Mouse (Mus musculus) hindbrain, postnatal 0 days (tissue): Measurements from ENCODE around the gene Btrc. TPM values are rescaled to one million over a fixed set of nuclear protein-coding genes. Genes with fewer than 3 reads are reported as not detected.

Experiments used
- ATAC-seq: fragments of 200-750 bp; cut with Nextera tagmentation; 2 replicates; pipeline ENCODE4 v1.8.0; 2017; ENCODE audit warnings: mild to moderate bottlenecking, moderate TSS enrichment, moderate library complexity
- DNase-seq: peaks from one replicate; pipeline ENCODE4 v3.0.0-alpha.2; 2015; ENCODE audit warnings: low spot score
- H3K27ac ChIP-seq: fragments of 300-500 bp; sonication (generic); 2 replicates; pipeline ENCODE4 v1.5.1; 2014; ENCODE audit warnings: mild to moderate bottlenecking
- H3K27me3 ChIP-seq: fragments of 300-500 bp; sonication (generic); 2 replicates; pipeline ENCODE4 v1.6.1; 2014; ENCODE audit warnings: low read length, mixed read lengths; ENCODE audit not compliant: insufficient read depth
- H3K36me3 ChIP-seq: fragments of 300-500 bp; sonication (generic); 2 replicates; pipeline ENCODE4 v1.6.1; 2014; ENCODE audit warnings: low read length, mixed read lengths; ENCODE audit not compliant: insufficient read depth
- H3K4me1 ChIP-seq: fragments of 300-500 bp; sonication (generic); 2 replicates; pipeline ENCODE4 v1.6.1; 2014; ENCODE audit warnings: antibody characterized with exemption, low read length, mixed read lengths; ENCODE audit not compliant: insufficient read depth
- H3K4me2 ChIP-seq: fragments of 300-500 bp; sonication (generic); 2 replicates; pipeline ENCODE4 v1.6.1; 2014; ENCODE audit warnings: low read depth, mild to moderate bottlenecking, low read length, moderate library complexity, mixed read lengths
- H3K4me3 ChIP-seq: fragments of 300-500 bp; sonication (generic); 2 replicates; pipeline ENCODE4 v1.5.1; 2014; ENCODE audit warnings: low read length
- H3K9ac ChIP-seq: fragments of 300-500 bp; sonication (generic); replicated peaks from 2 replicates; pipeline ENCODE4 v1.6.1; 2014; ENCODE audit warnings: mild to moderate bottlenecking, low read length, moderate library complexity, mixed read lengths
- H3K9me3 ChIP-seq: fragments of 300-500 bp; sonication (generic); 2 replicates; pipeline ENCODE4 v1.6.1; 2016; ENCODE audit warnings: low read length, mixed read lengths
- CTCF ChIP-seq: IDR thresholded peaks from 2 replicates; pipeline ENCODE4 v1.5.1; 2016; ENCODE audit warnings: antibody characterized with exemption, control low read depth, low read depth
- WGBS: fragments of 180-500 bp; shearing (Covaris S2); extraction: QIAGEN DNeasy Blood & Tissue Kit; methylation state at CpG from one replicate; pipeline ENCODE4 v1.1.7; 2014; 5-methylcytosine and 5-hydroxymethylcytosine counted together
- polyA plus RNA-seq: library from polyadenylated mRNA; unstranded; fragments of >200 nt; fragmentation: Nextera tagmentation; extraction: Ambion mirVana; gene quantifications from 2 replicates; pipeline ENCODE4 v1.2.1, GENCODE M21; 2015
- total RNA-seq: library from RNA; depleted of rRNA; stranded (reverse); fragments of >200 nt; gene quantifications from 2 replicates; pipeline ENCODE4 v1.2.3, GENCODE M21; 2014

Gene Btrc
- total and polyA plus RNA-seq, 2 experiments from 2014 or later, result 47.9 to 55.3 TPM

DNA sequence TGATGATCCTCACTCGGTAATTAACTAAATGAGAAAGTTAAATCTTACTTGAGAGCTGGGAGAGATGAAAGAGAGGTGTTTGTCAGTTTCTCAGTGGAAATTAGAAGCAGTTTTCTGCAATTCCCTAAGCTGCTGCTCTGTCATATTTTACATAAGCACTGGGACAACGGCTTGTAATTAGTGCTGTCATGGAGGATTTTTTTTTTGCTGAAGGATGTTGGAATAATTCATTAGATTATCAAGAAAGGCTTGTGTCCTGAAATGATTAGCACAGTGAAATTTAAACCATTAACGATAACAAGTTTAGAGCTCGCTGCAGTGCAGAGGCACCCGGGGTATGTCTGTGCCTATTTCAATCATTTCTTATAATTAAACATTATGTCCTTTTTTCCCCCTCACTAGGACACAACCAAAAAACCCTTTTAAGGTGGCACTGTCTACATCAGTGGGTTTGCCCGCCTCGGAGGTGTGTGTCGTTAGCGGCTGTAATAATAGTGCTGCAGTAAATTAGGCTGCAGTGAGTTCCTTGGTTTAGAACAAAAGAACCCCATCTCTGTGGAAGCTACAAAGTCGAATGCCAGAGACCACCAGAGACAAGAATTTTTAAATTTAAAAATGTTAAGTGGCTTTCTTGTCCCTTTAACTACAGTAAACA lies 130.7 kb downstream of the Btrc start:
- DNase-seq (peak; percentile 26), ATAC-seq (no peak)
- H3K4me1 ChIP-seq, result no peaks in the 10 kb centered on the region
- no peak for TF ChIP-seq CTCF
- H3K4me2 ChIP-seq, result no peak overlapping the region
- no peaks in the 10 kb centered on the region for H3K36me3 ChIP-seq
- no peak overlapping the region for H3K4me3 ChIP-seq
- H3K9ac ChIP-seq, result no peak overlapping the region
- no peak overlapping the region for H3K27ac ChIP-seq
- no peaks in the 10 kb centered on the region for H3K27me3 ChIP-seq
- WGBS, result 60% methylated on average over 10 of the region's 10 CpGs
- no peaks in the 10 kb centered on the region for H3K9me3 ChIP-seq

DNA sequence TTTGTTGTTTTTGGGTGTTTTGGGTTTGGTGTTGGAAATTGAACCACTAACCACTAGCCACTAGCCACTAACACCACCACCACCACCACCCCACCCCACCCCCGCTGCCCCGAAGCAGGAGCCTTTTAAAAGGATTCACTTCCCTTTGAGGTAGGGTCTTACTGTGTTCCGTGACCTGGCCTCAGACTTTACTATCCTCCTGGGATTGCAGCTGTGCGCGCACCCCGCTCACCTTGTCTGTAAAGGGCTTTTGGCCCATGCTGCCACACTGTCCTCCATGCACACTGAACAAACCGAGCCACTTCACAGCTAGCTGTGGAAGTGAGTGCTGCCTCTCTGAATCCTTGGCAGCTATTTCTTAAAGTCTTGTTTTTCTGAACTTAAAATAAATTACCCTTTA lies 141.9 kb downstream of the Btrc start:
- DNase-seq (no peak), ATAC-seq (no peak)
- Histone ChIP-seq H3K36me3 (no peaks in the 10 kb centered on the region; the same call in 1 of the 2 replicates), H3K4me2 (no peak overlapping the region), H3K4me3 (no peak overlapping the region), H3K9me3 (no peaks in the 10 kb centered on the region), H3K27ac (no peak overlapping the region), H3K9ac (no peak overlapping the region), H3K27me3 (no peaks in the 10 kb centered on the region), H3K4me1 (no peaks in the 10 kb centered on the region)
- no peak for TF ChIP-seq CTCF
- 87% methylated on average over 7 of the region's 7 CpGs for WGBS

DNA sequence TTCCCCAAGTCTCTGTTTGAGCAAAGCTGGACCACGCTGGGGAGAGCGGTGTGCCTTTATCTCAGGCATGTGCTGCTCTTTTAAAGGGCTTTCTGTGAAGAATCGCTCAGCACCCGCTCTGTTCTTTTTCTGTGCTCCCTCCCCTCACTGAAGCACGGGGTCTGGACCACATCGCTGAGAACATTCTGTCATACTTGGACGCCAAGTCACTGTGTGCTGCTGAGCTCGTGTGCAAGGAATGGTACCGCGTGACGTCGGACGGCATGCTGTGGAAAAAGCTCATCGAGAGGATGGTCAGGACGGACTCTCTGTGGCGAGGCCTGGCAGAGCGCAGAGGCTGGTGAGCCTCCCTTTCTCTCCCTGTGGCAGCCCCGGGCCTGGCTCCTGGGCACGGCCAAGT lies 144.0 kb downstream of the Btrc start:
- no peak overlapping the region for H3K27ac ChIP-seq
- no peaks in the 10 kb centered on the region for H3K9me3 ChIP-seq
- 69% methylated on average over 19 of the region's 19 CpGs for WGBS
- H3K4me3 ChIP-seq, result no peak overlapping the region
- no peaks in the 10 kb centered on the region for H3K4me1 ChIP-seq
- H3K27me3 ChIP-seq, result no peaks in the 10 kb centered on the region
- no peak overlapping the region for H3K9ac ChIP-seq
- ATAC-seq (no peak), DNase-seq (peak; percentile 32)
- H3K4me2 ChIP-seq, result no peak overlapping the region
- H3K36me3 ChIP-seq, result no peaks in the 10 kb centered on the region; the same call in 1 of the 2 replicates
- TF ChIP-seq CTCF, result no peak

DNA sequence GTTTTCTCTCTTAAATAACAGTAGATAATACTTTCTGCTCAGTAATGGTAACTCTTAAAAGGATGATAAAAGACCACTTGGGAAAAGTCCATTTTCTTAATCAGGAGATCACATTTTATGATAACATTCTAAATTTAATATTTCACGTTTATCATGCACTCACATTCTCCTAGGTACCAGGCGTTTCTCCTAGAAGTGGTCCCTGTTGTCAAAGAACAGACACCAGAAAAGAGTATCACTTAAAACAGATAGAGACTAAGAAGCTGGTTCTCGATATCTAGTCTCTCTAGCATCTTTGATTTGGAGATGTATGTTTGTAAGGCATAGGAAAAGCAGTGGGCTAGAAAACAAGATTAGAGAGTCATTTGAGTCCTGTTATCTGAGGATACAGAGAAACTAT lies 147.1 kb downstream of the Btrc start:
- no peaks in the 10 kb centered on the region for H3K27me3 ChIP-seq
- peaks cover 20% of the 10 kb centered on the region for H3K36me3 ChIP-seq
- no peak overlapping the region for H3K4me3 ChIP-seq
- no peaks in the 10 kb centered on the region for H3K9me3 ChIP-seq
- 78% methylated on average over 3 of the region's 3 CpGs for whole genome bisulfite sequencing
- TF ChIP-seq CTCF, result no peak
- H3K4me1 ChIP-seq, result no peaks in the 10 kb centered on the region
- DNase-seq (no peak), ATAC-seq (no peak)
- no peak overlapping the region for H3K4me2 ChIP-seq
- no peak overlapping the region for H3K27ac ChIP-seq
- H3K9ac ChIP-seq, result no peak overlapping the region

DNA sequence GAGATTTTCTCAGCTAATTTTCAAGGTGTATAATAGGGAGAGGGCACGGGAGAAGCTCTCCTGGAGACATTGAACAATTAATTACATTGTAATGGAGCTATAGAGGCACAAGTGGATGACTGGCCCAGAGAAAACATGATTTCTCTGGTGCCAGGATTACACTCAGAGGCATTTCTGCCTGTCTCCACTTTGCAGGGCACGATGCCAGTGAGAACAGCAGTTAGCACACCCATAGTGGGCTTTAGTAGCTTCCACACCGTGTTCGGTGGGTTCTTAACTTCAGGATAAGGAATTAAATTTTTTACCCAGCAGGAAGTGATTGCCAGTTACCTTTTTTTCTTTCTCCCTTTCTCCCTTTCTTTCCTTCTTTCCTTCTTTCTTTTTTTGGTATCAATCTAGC lies 147.9 kb downstream of the Btrc start:
- Histone ChIP-seq H3K9me3 (no peaks in the 10 kb centered on the region), H3K4me3 (no peak overlapping the region), H3K4me1 (no peaks in the 10 kb centered on the region), H3K4me2 (no peak overlapping the region), H3K27ac (no peak overlapping the region), H3K27me3 (no peaks in the 10 kb centered on the region), H3K36me3 (peaks cover 25% of the 10 kb centered on the region), H3K9ac (no peak overlapping the region)
- ATAC-seq (no peak), DNase-seq (peak; percentile 58)
- no peak for TF ChIP-seq CTCF
- WGBS, result 37% methylated on average over 4 of the region's 4 CpGs

DNA sequence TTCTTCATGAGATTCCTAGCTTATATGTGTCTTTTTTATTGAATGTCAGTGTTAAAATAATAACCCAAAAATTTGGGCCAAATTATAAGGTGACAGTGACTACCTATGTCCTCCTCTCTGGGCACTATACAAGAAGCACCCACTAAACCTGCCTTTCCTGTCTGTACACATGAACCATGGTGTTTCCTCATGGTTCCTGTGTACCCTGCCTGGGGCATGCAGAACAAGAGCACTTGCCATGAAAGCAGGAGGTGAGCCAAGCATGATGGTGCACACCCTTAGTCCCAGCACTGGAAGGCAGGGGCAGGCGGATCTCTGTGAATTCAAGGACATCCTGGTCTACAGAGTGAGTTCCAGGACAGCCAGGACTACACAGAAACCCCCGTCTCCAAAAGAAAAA lies 151.8 kb downstream of the Btrc start:
- H3K36me3 ChIP-seq, result peaks cover 46% of the 10 kb centered on the region
- TF ChIP-seq CTCF, result no peak
- ATAC-seq, result no peak

DNA sequence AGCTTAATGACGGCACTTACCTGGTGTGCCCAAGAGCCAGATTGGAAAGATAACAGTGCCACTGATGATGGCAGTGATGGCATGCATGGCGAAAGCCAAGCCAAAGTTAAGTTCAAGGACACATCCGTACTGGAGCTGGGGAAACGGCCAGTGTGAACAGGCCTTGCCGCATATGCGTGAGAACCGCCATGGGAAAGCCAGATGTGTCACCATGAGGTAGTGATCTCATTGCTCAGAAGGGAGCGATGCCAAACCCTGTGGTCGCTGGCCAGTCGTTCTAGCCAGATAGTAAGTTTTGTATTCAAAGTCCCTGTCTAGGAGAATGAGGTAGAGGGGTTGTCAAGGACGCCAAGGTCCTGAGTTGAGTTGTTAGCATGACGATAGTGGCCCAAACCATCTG lies 152.7 kb downstream of the Btrc start:
- no peak for DNase-seq
- H3K4me2 ChIP-seq, result no peak overlapping the region
- H3K36me3 ChIP-seq, result peaks cover 55% of the 10 kb centered on the region
- no peak overlapping the region for H3K9ac ChIP-seq
- H3K27ac ChIP-seq, result no peak overlapping the region
- ATAC-seq, result no peak
- no peaks in the 10 kb centered on the region for H3K27me3 ChIP-seq
- 94% methylated on average over 12 of the region's 12 CpGs for WGBS
- H3K4me1 ChIP-seq, result no peaks in the 10 kb centered on the region
- H3K9me3 ChIP-seq, result no peaks in the 10 kb centered on the region
- no peak overlapping the region for H3K4me3 ChIP-seq
- no peak for TF ChIP-seq CTCF

More for the DNA sequence above, 151.8 kb downstream of the Btrc start:
- 85% methylated on average over 2 of the region's 2 CpGs for WGBS
- H3K27me3 ChIP-seq, result no peaks in the 10 kb centered on the region
- no peaks in the 10 kb centered on the region for H3K9me3 ChIP-seq
- no peak overlapping the region for H3K4me2 ChIP-seq
- no peak overlapping the region for H3K9ac ChIP-seq
- no peaks in the 10 kb centered on the region for H3K4me1 ChIP-seq
- no peak overlapping the region for H3K27ac ChIP-seq
- no peak for DNase-seq
- H3K4me3 ChIP-seq, result no peak overlapping the region
